Mouse (Mus musculus): Measurements from ENCODE around the gene Tas2r109. TPM values are rescaled to one million over a fixed set of nuclear protein-coding genes. Genes with fewer than 3 reads are reported as not detected.
"Not testable (repeated sequence)": the region's sequence is repeated elsewhere in the genome, so short reads cannot be mapped to it uniquely, and the experiment has no call there.

Gene Tas2r109
- polyA plus RNA-seq (2016; fragmentation: Nextera tagmentation; extraction: Ambion mirVana) = not detected in 2 replicates

- Histone ChIP-seq H3K9me3 (no peaks in the 10 kb centered on the region), H3K27ac (no peak within 1 kb of the TSS), H3K36me3 (no peaks in the 10 kb centered on the region), H3K27me3 (ENCODE audit: insufficient read depth, poor library complexity, severe bottlenecking) (no peaks in the 10 kb centered on the region), H3K4me3 (no peak within 1 kb of the TSS), H3K4me1 (peaks cover 3% of the 10 kb centered on the region; the same call in 1 of the 2 replicates)
- 82% methylated on average over 2 of the region's 2 CpGs for WGBS
- DNase-seq (ENCODE audit: low spot score) = no peak
Measured at GRCm38 (mm10) chr6:132980865-132981264, at the start of gene Tas2r109. TSS of gene Tas2r109 (minus strand) at chr6:132980965.

GRCm38 (mm10) chr6:132957819-132958218 lies 22.9 kb downstream of the Tas2r109 start, which contains the start of gene Tas2r131:
TSS of gene Tas2r131 (minus strand) at chr6:132957919.
- DNase-seq (ENCODE audit: low spot score) = no peak
- Histone ChIP-seq H3K4me3 (no peak within 1 kb of the TSS), H3K4me1 (no peaks in the 10 kb centered on the region), H3K27ac (no peak within 1 kb of the TSS), H3K36me3 (no peaks in the 10 kb centered on the region), H3K27me3 (ENCODE audit: insufficient read depth, poor library complexity, severe bottlenecking) (no peaks in the 10 kb centered on the region), H3K9me3 (no peaks in the 10 kb centered on the region)
- WGBS = 63% methylated on average over 1 of the region's 1 CpGs

DNA sequence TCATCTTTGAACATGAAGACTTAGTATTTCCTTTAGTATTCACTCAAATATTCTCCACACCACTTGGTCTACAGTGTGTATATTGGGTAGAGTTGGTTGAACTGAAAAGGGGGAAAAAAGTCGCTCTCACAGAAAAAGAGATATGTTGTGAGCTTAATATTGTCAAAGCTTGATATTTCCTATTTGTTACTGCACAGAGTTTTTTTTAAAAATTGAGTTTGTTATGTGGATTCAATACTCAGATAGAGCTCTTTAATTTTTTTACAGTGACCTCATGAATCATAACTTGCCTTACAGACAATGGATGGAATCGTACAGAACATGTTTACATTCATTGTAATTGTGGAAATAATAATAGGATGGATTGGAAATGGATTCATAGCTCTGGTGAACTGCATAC lies 30.0 kb downstream of the Tas2r109 start, which contains the start of gene Tas2r129:
TSS of gene Tas2r129 (plus strand) at position 301 of the 400 bp plus-strand sequence.
- 80% methylated on average over 2 of the region's 2 CpGs for WGBS
- H3K27ac ChIP-seq = no peak within 1 kb of the TSS
- H3K27me3 ChIP-seq (ENCODE audit: insufficient read depth, poor library complexity, severe bottlenecking) = no peaks in the 10 kb centered on the region
- no peaks in the 10 kb centered on the region for H3K36me3 ChIP-seq
- DNase-seq (ENCODE audit: low spot score) = no peak
- no peaks in the 10 kb centered on the region for H3K9me3 ChIP-seq
- no peak within 1 kb of the TSS for H3K4me3 ChIP-seq
- H3K4me1 ChIP-seq = no peaks in the 10 kb centered on the region

DNA sequence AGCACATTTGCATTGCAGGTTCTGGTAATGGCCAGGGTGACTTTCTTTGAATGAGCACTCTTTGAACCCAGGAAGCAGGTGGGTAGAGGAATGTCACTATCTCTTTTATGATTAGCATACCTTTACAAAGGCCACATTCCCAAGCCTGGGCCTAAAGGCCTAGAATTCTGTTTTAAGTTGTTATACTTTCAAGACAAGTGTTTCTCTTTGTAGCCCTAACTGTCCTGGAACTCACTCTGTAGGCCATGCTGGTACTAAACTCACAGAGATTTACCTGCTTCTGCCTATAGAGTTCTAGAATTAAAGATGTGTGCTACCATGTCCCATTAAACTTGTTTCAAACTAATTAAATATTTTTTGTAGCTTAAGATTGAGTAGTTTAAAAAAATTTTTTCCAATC lies 39.4 kb downstream of the Tas2r109 start:
- not testable (repeated sequence) for DNase-seq (ENCODE audit: low spot score); H3K9me3 ChIP-seq; H3K27ac ChIP-seq; H3K4me1 ChIP-seq; H3K36me3 ChIP-seq; H3K27me3 ChIP-seq (ENCODE audit: insufficient read depth, poor library complexity, severe bottlenecking); H3K4me3 ChIP-seq

Other genes starting within 250 kb of the Tas2r109 start
- not detected in 2 replicates for gene Tas2r115, start 242.9 kb downstream of the Tas2r109 start, polyA plus RNA-seq (2016; fragmentation: Nextera tagmentation; extraction: Ambion mirVana)
- gene Tas2r124, start 226.2 kb downstream of the Tas2r109 start, polyA plus RNA-seq (2016; fragmentation: Nextera tagmentation; extraction: Ambion mirVana) = not detected in 2 replicates
- not detected in 2 replicates for gene Tas2r102, start 218.8 kb downstream of the Tas2r109 start, polyA plus RNA-seq (2016; fragmentation: Nextera tagmentation; extraction: Ambion mirVana)
- gene Tas2r136, start 202.8 kb downstream of the Tas2r109 start, polyA plus RNA-seq (2016; fragmentation: Nextera tagmentation; extraction: Ambion mirVana) = not detected in 2 replicates
- not detected in 2 replicates for gene Tas2r117, start 178.1 kb downstream of the Tas2r109 start, polyA plus RNA-seq (2016; fragmentation: Nextera tagmentation; extraction: Ambion mirVana)
- not detected in 2 replicates for gene Tas2r123, start 133.8 kb downstream of the Tas2r109 start, polyA plus RNA-seq (2016; fragmentation: Nextera tagmentation; extraction: Ambion mirVana)
- not detected in 2 replicates for gene Tas2r116, start 125.5 kb downstream of the Tas2r109 start, polyA plus RNA-seq (2016; fragmentation: Nextera tagmentation; extraction: Ambion mirVana)
- not detected in 2 replicates for gene Tas2r110, start 113.0 kb downstream of the Tas2r109 start, polyA plus RNA-seq (2016; fragmentation: Nextera tagmentation; extraction: Ambion mirVana)
- gene Tas2r113, start 88.0 kb downstream of the Tas2r109 start, polyA plus RNA-seq (2016; fragmentation: Nextera tagmentation; extraction: Ambion mirVana) = not detected in 2 replicates
- not detected in 2 replicates for gene Tas2r125, start 71.3 kb downstream of the Tas2r109 start, polyA plus RNA-seq (2016; fragmentation: Nextera tagmentation; extraction: Ambion mirVana)
- not detected in 2 replicates for gene Tas2r129, start 29.9 kb downstream of the Tas2r109 start, polyA plus RNA-seq (2016; fragmentation: Nextera tagmentation; extraction: Ambion mirVana)
- gene Tas2r131, start 23.0 kb downstream of the Tas2r109 start, polyA plus RNA-seq (2016; fragmentation: Nextera tagmentation; extraction: Ambion mirVana) = not detected in 2 replicates
- not detected in 2 replicates for gene Tas2r103, start 56.1 kb upstream of the Tas2r109 start, polyA plus RNA-seq (2016; fragmentation: Nextera tagmentation; extraction: Ambion mirVana)
- gene Tas2r140, start 74.9 kb upstream of the Tas2r109 start, polyA plus RNA-seq (2016; fragmentation: Nextera tagmentation; extraction: Ambion mirVana) = not detected in 2 replicates
- 48.1 and 60.1 TPM in 2 replicates for gene Smim10l1, start 123.9 kb upstream of the Tas2r109 start, polyA plus RNA-seq (2016; fragmentation: Nextera tagmentation; extraction: Ambion mirVana)

Data from heart, embryonic 10.5 days (tissue).